Mouse (Mus musculus) bone marrow macrophage, adult 2 months (primary cell): ENCODE data around the gene Zfp975.

Experiments
- CTCF ChIP-seq: IDR thresholded peaks from 2 replicates; pipeline ENCODE4 v1.5.1; 2012; ENCODE audit warnings: low read depth, mild to moderate bottlenecking, low read length, moderate library complexity
- POLR2A ChIP-seq: IDR thresholded peaks from 2 replicates; pipeline ENCODE4 v1.6.1; 2012; ENCODE audit warnings: mild to moderate bottlenecking, low read depth, low read length, borderline replicate concordance

DNA sequence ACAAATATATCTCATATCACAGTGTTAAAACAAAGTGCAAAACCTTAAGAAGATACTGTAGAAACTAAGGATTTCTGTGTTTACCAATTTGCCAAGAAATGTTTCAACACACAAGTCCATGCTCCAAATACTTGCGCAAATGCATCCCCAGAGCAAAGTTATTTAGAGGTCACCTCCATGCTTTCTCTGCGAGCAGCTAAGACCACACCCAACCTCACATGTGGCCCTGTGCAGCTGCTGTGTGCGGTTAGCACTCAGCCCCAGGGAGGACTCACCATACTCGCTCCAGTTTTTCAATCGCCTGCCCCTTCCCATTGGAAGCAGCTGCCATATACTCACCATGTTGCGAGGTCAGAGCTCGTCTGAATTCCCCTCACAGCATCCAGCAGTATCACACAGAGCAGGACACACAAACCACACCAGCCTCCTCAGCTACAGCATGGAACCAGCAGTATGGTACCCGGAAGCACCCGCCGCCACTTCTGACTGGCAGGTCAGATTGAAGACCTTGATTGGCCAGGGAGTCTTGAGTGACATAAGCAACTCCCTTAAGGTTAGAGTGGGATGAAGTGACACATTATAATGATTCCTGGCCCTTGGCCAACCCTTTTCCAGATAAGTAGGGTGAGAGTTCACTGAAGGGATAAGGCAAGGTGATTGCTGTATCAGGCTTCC lies 46.1 kb upstream of the Zfp975 start:
- TF ChIP-seq POLR2A (no peak), CTCF (no peak)
